Mouse (Mus musculus): ENCODE results near the gene Zfp831. TPM values are rescaled to one million over a fixed set of nuclear protein-coding genes. Genes with fewer than 3 reads are reported as not detected.

The Zfp831 gene
- polyA plus RNA-seq, 1 experiment from 2014 or later: not detected

GRCm38 (mm10) chr2:174613221-174613620, 30.1 kb upstream of the Zfp831 start:
- Histone ChIP-seq H3K9me3 (ENCODE audit: low read depth, low read length) (no peaks in the 10 kb centered on the region), H3K4me3 (ENCODE audit: low read depth, low read length) (no peak overlapping the region), H3K27ac (ENCODE audit: low read depth) (no peak overlapping the region), H3K27me3 (ENCODE audit: insufficient read depth, low read length) (no peaks in the 10 kb centered on the region), H3K4me2 (no peak overlapping the region), H3K36me3 (ENCODE audit: insufficient read depth) (no peaks in the 10 kb centered on the region), H3K4me1 (ENCODE audit: insufficient read depth) (no peaks in the 10 kb centered on the region), H3K9ac (no peak overlapping the region)
- ATAC-seq (ENCODE audit: insufficient read depth) (no peak), DNase-seq (no peak)
- TF ChIP-seq CTCF (IDR thresholded peaks at IDR 0.05; ENCODE audit: low read depth): no peak
- WGBS: 80% methylated on average over 8 of the region's 8 CpGs

GRCm38 (mm10) chr2:174613921-174614441, 29.4 kb upstream of the Zfp831 start:
- DNase-seq (peak; percentile 8), ATAC-seq (ENCODE audit: insufficient read depth) (no peak)
- H3K4me1 ChIP-seq (ENCODE audit: insufficient read depth): no peaks in the 10 kb centered on the region
- no peak for TF ChIP-seq CTCF (IDR thresholded peaks at IDR 0.05; ENCODE audit: low read depth)
- WGBS: 66% methylated on average over 11 of the region's 11 CpGs
- no peak overlapping the region for H3K4me2 ChIP-seq
- H3K9ac ChIP-seq: no peak overlapping the region
- no peaks in the 10 kb centered on the region for H3K9me3 ChIP-seq (ENCODE audit: low read depth, low read length)
- H3K4me3 ChIP-seq (ENCODE audit: low read depth, low read length): no peak overlapping the region
- H3K36me3 ChIP-seq (ENCODE audit: insufficient read depth): no peaks in the 10 kb centered on the region
- H3K27me3 ChIP-seq (ENCODE audit: insufficient read depth, low read length): no peaks in the 10 kb centered on the region
- H3K27ac ChIP-seq (ENCODE audit: low read depth): no peak overlapping the region

GRCm38 (mm10) chr2:174621881-174622280, 21.5 kb upstream of the Zfp831 start:
- H3K4me3 ChIP-seq (ENCODE audit: low read depth, low read length): no peak overlapping the region
- no peak for DNase-seq
- H3K4me2 ChIP-seq: no peak overlapping the region
- 87% methylated on average over 7 of the region's 7 CpGs for WGBS
- no peaks in the 10 kb centered on the region for H3K9me3 ChIP-seq (ENCODE audit: low read depth, low read length)
- H3K4me1 ChIP-seq (ENCODE audit: insufficient read depth): no peaks in the 10 kb centered on the region
- no peak for TF ChIP-seq CTCF (IDR thresholded peaks at IDR 0.05; ENCODE audit: low read depth)
- no peak overlapping the region for H3K9ac ChIP-seq
- ATAC-seq (ENCODE audit: insufficient read depth): no peak
- H3K36me3 ChIP-seq (ENCODE audit: insufficient read depth): no peaks in the 10 kb centered on the region
- no peaks in the 10 kb centered on the region for H3K27me3 ChIP-seq (ENCODE audit: insufficient read depth, low read length)
- no peak overlapping the region for H3K27ac ChIP-seq (ENCODE audit: low read depth)

- H3K27me3 ChIP-seq (ENCODE audit: insufficient read depth, low read length): no peaks in the 10 kb centered on the region
- H3K4me1 ChIP-seq (ENCODE audit: insufficient read depth): no peaks in the 10 kb centered on the region
- H3K4me3 ChIP-seq (ENCODE audit: low read depth, low read length): no peak overlapping the region
- H3K36me3 ChIP-seq (ENCODE audit: insufficient read depth): no peaks in the 10 kb centered on the region
- no peak for TF ChIP-seq CTCF (IDR thresholded peaks at IDR 0.05; ENCODE audit: low read depth)
- no peaks in the 10 kb centered on the region for H3K9me3 ChIP-seq (ENCODE audit: low read depth, low read length)
- whole genome bisulfite sequencing: 80% methylated on average over 7 of the region's 7 CpGs
- no peak overlapping the region for H3K4me2 ChIP-seq
- no peak overlapping the region for H3K9ac ChIP-seq
- ATAC-seq (ENCODE audit: insufficient read depth) (no peak), DNase-seq (no peak)
- H3K27ac ChIP-seq (ENCODE audit: low read depth): no peak overlapping the region
These were observed 18.9 kb upstream of the Zfp831 start for GRCm38 (mm10) chr2:174624430-174624829.

GRCm38 (mm10) chr2:174627021-174627420, 16.3 kb upstream of the Zfp831 start:
- Histone ChIP-seq H3K36me3 (ENCODE audit: insufficient read depth) (no peaks in the 10 kb centered on the region), H3K4me3 (ENCODE audit: low read depth, low read length) (no peak overlapping the region), H3K27me3 (ENCODE audit: insufficient read depth, low read length) (no peaks in the 10 kb centered on the region), H3K27ac (ENCODE audit: low read depth) (no peak overlapping the region), H3K9me3 (ENCODE audit: low read depth, low read length) (no peaks in the 10 kb centered on the region), H3K4me1 (ENCODE audit: insufficient read depth) (no peaks in the 10 kb centered on the region), H3K4me2 (no peak overlapping the region), H3K9ac (no peak overlapping the region)
- ATAC-seq (ENCODE audit: insufficient read depth) (no peak), DNase-seq (no peak)
- 37% methylated on average over 8 of the region's 8 CpGs for WGBS
- TF ChIP-seq CTCF (IDR thresholded peaks at IDR 0.05; ENCODE audit: low read depth): no peak

- Histone ChIP-seq H3K9me3 (ENCODE audit: low read depth, low read length) (no peaks in the 10 kb centered on the region), H3K36me3 (ENCODE audit: insufficient read depth) (no peaks in the 10 kb centered on the region), H3K4me1 (ENCODE audit: insufficient read depth) (no peaks in the 10 kb centered on the region), H3K27ac (ENCODE audit: low read depth) (no peak overlapping the region), H3K4me3 (ENCODE audit: low read depth, low read length) (no peak overlapping the region), H3K9ac (no peak overlapping the region), H3K27me3 (ENCODE audit: insufficient read depth, low read length) (no peaks in the 10 kb centered on the region), H3K4me2 (no peak overlapping the region)
- 71% methylated on average over 6 of the region's 6 CpGs for WGBS
- TF ChIP-seq CTCF (IDR thresholded peaks at IDR 0.05; ENCODE audit: low read depth): no peak
- DNase-seq (no peak), ATAC-seq (ENCODE audit: insufficient read depth) (no peak)
These were observed 14.0 kb upstream of the Zfp831 start for GRCm38 (mm10) chr2:174629299-174629850.

- DNase-seq: no peak
- H3K4me2 ChIP-seq: no peak overlapping the region
- H3K4me1 ChIP-seq (ENCODE audit: insufficient read depth): no peaks in the 10 kb centered on the region
- no peak overlapping the region for H3K9ac ChIP-seq
- no peak for ATAC-seq (ENCODE audit: insufficient read depth)
- no peak overlapping the region for H3K27ac ChIP-seq (ENCODE audit: low read depth)
- no peaks in the 10 kb centered on the region for H3K9me3 ChIP-seq (ENCODE audit: low read depth, low read length)
- no peaks in the 10 kb centered on the region for H3K27me3 ChIP-seq (ENCODE audit: insufficient read depth, low read length)
- no peak overlapping the region for H3K4me3 ChIP-seq (ENCODE audit: low read depth, low read length)
- 21% methylated on average over 1 of the region's 1 CpGs for WGBS
- no peaks in the 10 kb centered on the region for H3K36me3 ChIP-seq (ENCODE audit: insufficient read depth)
- TF ChIP-seq CTCF (IDR thresholded peaks at IDR 0.05; ENCODE audit: low read depth): no peak
These were observed 6.6 kb upstream of the Zfp831 start for GRCm38 (mm10) chr2:174636750-174637149.

Data from lung, embryonic 14.5 days (tissue).